Mouse (Mus musculus) stomach, postnatal 0 days (tissue): ENCODE measurements around the gene Rtraf.

Experiments
- CTCF ChIP-seq: IDR thresholded peaks from 2 replicates; pipeline ENCODE4 v1.5.1; 2016; ENCODE audit warnings: antibody characterized with exemption, low read depth, mild to moderate bottlenecking, moderate library complexity
- EP300 ChIP-seq: optimal IDR thresholded peaks from 2 replicates; pipeline ENCODE3; 2016; ENCODE audit warnings: antibody characterized with exemption

DNA sequence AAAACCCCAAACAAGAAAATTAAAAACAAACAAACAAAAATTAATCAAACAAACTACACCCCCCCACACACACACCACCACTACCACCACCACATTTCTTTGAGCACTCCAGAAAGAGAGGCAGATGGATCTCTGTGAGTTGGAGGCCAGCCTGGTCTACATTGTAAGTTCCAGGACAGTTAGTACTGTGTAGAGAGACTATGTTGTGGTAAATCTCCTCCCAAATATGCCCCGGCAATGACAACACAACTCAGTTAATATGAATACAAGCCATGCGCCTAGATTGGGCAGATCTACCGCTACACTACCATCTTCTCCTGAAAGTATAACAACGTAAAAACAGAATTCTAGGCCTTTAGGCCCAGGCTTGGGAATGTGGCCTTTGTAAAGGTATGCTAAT, 36.7 kb upstream of the Rtraf start:
- TF ChIP-seq CTCF: no peak
- no peak for TF ChIP-seq EP300
